Mouse (Mus musculus): ENCODE measurements at regions not wholly inside any gene's neighbourhood (a gene's known extent, or its start where the extent isn't known, plus 50 kb on each side); places are given as distances from the start of the nearest gene placed in this dataset.
"Not testable (repeated sequence)": the region's sequence is repeated elsewhere in the genome, so short reads cannot be mapped to it uniquely, and the experiment has no call there.

DNA sequence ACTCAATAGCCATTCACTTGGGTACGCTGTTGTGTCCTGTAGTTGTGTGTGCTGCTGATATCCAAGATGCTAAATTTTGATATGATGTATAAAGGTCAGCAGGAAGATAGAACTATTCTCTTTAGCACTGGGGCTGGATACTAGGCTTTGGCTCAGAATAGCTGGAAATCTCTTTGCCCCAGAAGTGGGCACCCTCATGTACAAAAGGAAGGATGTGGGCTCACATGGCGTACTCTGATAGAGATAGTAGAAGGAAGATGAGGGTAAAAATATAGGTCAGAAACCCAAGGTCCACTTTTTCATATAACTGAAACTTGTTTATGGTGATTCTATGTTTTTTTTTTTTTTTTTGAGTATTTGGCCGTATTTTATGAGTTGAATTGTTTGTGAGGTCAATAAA is 1001.0 kb downstream of the Car8 start:
- WGBS: 95% methylated on average over 3 of the region's 3 CpGs
- DNase-seq (ENCODE audit: low spot score) (no peak), ATAC-seq (replicated peaks; ENCODE audit: low FRiP score) (no peak)
- H3K4me2 ChIP-seq (ENCODE audit: low read depth, low read length, severe bottlenecking): no peak overlapping the region
- H3K9me3 ChIP-seq (ENCODE audit: control insufficient read depth, low read length): peaks cover 30% of the 10 kb centered on the region
- no peaks in the 10 kb centered on the region for H3K4me1 ChIP-seq (replicated peaks; ENCODE audit: control insufficient read depth, insufficient read depth, low read length)
- H3K36me3 ChIP-seq (ENCODE audit: control insufficient read depth, insufficient read depth, low read length): no peaks in the 10 kb centered on the region
- H3K27me3 ChIP-seq (ENCODE audit: control insufficient read depth, insufficient read depth, low read length): no peaks in the 10 kb centered on the region
- H3K9ac ChIP-seq (ENCODE audit: low read length): no peak overlapping the region
- no peak overlapping the region for H3K27ac ChIP-seq (ENCODE audit: low read depth, low read length)
- H3K4me3 ChIP-seq (ENCODE audit: low read depth, low read length): no peak overlapping the region

DNA sequence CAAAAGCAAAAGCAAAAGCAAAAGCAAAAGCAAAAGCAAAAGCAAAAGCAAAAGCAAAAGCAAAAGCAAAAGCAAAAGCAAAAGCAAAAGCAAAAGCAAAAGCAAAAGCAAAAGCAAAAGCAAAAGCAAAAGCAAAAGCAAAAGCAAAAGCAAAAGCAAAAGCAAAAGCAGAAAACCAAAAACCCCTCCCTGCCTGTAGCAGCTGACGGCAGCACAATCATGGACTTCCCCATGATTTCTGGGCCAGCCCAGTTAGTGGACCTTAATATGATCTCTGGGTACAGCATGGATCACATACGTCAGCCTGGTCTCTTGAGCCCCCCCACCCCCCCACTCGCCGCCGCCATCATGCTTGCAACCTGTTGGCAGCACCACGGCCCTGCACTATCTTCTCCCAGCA is 1004.3 kb downstream of the Car8 start:
- ATAC-seq (replicated peaks; ENCODE audit: low FRiP score); H3K4me1 ChIP-seq (replicated peaks; ENCODE audit: control insufficient read depth, insufficient read depth, low read length); H3K4me3 ChIP-seq (ENCODE audit: low read depth, low read length); H3K36me3 ChIP-seq (ENCODE audit: control insufficient read depth, insufficient read depth, low read length); DNase-seq (ENCODE audit: low spot score); H3K27me3 ChIP-seq (ENCODE audit: control insufficient read depth, insufficient read depth, low read length); H3K9ac ChIP-seq (ENCODE audit: low read length); H3K4me2 ChIP-seq (ENCODE audit: low read depth, low read length, severe bottlenecking); H3K27ac ChIP-seq (ENCODE audit: low read depth, low read length): not testable (repeated sequence)
- WGBS: 93% methylated on average over 6 of the region's 6 CpGs
- peaks cover 30% of the 10 kb centered on the region for H3K9me3 ChIP-seq (ENCODE audit: control insufficient read depth, low read length)

DNA sequence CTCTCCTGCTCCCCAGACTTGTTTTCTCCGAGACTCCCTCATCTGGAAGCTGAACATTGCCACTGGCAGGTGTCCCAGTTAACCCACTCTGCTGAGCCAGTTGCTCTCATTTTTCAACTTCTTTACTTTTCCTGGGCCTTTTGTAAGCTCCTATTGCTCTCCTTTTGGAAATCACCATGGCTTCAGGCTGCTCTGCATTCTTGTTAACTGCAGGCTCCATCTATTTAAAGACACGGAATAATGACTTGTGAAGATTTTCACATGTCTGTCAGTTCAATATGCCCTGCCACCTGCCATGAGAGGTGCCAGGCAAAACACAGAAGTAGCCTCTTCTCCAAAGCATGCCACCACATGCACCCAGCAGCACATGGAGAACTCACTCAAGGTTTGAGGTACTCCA is 1009.9 kb downstream of the Car8 start:
- 87% methylated on average over 2 of the region's 2 CpGs for WGBS
- H3K9me3 ChIP-seq (ENCODE audit: control insufficient read depth, low read length): peaks cover 12% of the 10 kb centered on the region
- no peaks in the 10 kb centered on the region for H3K36me3 ChIP-seq (ENCODE audit: control insufficient read depth, insufficient read depth, low read length)
- DNase-seq (ENCODE audit: low spot score): no peak
- H3K4me2 ChIP-seq (ENCODE audit: low read depth, low read length, severe bottlenecking): no peak overlapping the region
- no peak overlapping the region for H3K9ac ChIP-seq (ENCODE audit: low read length)
- H3K4me1 ChIP-seq (replicated peaks; ENCODE audit: control insufficient read depth, insufficient read depth, low read length): no peaks in the 10 kb centered on the region
- H3K27ac ChIP-seq (ENCODE audit: low read depth, low read length): no peak overlapping the region
- ATAC-seq (replicated peaks; ENCODE audit: low FRiP score): no peak
- H3K27me3 ChIP-seq (ENCODE audit: control insufficient read depth, insufficient read depth, low read length): no peaks in the 10 kb centered on the region
- H3K4me3 ChIP-seq (ENCODE audit: low read depth, low read length): no peak overlapping the region

DNA sequence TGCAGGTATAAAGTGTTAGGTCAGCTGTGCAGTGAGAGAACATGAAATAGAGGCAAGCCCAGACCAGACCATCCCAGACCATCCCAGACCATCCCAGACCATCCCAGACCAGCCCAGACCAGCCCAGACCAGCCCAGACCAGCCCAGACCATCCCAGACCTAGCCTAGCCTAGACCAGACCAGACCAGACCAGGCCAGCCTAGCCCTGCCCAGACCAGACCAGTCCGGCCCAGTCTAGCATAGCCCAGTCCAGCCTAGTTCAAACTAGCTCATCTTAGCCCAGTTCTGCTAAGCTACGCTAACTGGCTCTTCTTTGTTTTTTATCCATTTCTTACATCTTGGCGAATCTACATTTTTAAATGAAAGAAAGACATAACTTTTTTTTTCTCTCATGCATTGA is 1015.9 kb downstream of the Car8 start:
- no peaks in the 10 kb centered on the region for H3K36me3 ChIP-seq (ENCODE audit: control insufficient read depth, insufficient read depth, low read length)
- H3K4me1 ChIP-seq (replicated peaks; ENCODE audit: control insufficient read depth, insufficient read depth, low read length): no peaks in the 10 kb centered on the region
- WGBS: 93% methylated on average over 3 of the region's 3 CpGs
- H3K27me3 ChIP-seq (ENCODE audit: control insufficient read depth, insufficient read depth, low read length): no peaks in the 10 kb centered on the region
- no peaks in the 10 kb centered on the region for H3K9me3 ChIP-seq (ENCODE audit: control insufficient read depth, low read length)
- H3K4me2 ChIP-seq (ENCODE audit: low read depth, low read length, severe bottlenecking): no peak overlapping the region
- H3K4me3 ChIP-seq (ENCODE audit: low read depth, low read length): no peak overlapping the region
- ATAC-seq (replicated peaks; ENCODE audit: low FRiP score) (peak; percentile 49; the same call in 1 of the 2 replicates), DNase-seq (ENCODE audit: low spot score) (no peak)
- no peak overlapping the region for H3K27ac ChIP-seq (ENCODE audit: low read depth, low read length)
- no peak overlapping the region for H3K9ac ChIP-seq (ENCODE audit: low read length)

DNA sequence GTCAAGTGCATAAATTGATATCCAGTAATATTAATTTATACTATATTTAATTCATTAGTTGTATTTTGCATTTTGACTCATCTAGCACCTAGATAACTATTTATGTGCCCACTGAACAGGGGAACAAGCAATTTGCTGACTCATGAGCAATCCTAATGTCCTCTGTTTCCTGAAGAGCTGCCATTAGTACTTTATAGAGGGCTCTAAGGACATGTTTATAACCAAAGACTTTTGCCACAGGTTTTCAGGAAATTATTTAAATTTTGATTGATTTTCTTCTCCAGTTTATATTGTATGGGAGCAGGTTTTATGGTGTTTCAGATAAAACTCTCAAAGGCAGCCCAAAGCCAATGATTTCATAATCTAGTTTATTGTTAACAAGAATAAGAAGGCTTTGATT is 1018.4 kb downstream of the Car8 start:
- H3K27me3 ChIP-seq (ENCODE audit: control insufficient read depth, insufficient read depth, low read length): no peaks in the 10 kb centered on the region
- ATAC-seq (replicated peaks; ENCODE audit: low FRiP score) (no peak), DNase-seq (ENCODE audit: low spot score) (no peak)
- H3K9ac ChIP-seq (ENCODE audit: low read length): no peak overlapping the region
- no peak overlapping the region for H3K4me2 ChIP-seq (ENCODE audit: low read depth, low read length, severe bottlenecking)
- H3K4me1 ChIP-seq (replicated peaks; ENCODE audit: control insufficient read depth, insufficient read depth, low read length): no peaks in the 10 kb centered on the region
- H3K9me3 ChIP-seq (ENCODE audit: control insufficient read depth, low read length): no peaks in the 10 kb centered on the region
- H3K36me3 ChIP-seq (ENCODE audit: control insufficient read depth, insufficient read depth, low read length): no peaks in the 10 kb centered on the region
- H3K27ac ChIP-seq (ENCODE audit: low read depth, low read length): no peak overlapping the region
- H3K4me3 ChIP-seq (ENCODE audit: low read depth, low read length): no peak overlapping the region

DNA sequence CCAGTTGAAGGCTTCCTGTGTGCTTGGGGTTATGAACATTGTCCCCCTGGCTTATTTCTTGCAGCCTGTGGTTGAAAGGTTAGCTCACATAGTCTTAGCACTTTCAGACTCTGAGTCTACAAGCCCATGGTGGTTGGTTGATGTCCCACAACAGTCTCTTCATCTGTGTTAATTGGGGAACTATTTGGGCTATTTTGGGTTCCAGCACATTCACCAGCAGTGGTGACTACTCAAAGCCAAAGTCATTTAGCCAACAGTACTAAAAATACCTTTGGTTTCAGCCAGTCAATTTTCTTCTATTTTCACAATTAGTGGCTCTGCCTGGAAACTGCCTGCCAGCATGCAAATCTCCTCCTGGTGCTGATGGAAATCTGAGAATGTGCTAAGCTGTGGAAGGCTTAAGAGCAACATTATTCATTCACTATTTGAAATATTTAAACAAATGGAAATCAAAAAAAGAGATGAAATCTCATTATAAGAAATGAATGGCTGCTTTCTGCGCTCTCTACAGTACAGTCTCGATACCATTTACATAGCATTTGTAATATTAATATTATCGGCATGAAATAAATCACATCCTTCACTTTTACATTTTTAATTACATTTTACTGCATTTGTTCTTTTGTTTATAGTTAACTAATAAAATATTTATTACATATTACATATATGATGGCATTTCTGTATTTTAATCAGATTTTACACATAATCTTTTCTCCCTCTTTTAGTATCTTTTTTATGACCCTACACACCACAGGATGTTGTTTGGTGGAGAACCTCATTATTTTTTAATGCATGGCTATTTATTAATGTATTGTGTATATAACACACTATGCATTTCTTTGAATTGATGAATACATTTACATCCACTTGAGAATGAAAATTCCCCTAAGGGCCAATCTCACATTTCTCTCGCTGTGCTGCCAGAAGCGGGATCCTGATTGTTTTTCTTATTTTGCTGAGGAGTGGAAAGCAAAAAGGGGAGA is 1023.5 kb downstream of the Car8 start:
- Histone ChIP-seq H3K9ac (ENCODE audit: low read length) (no peak overlapping the region), H3K4me1 (replicated peaks; ENCODE audit: control insufficient read depth, insufficient read depth, low read length) (no peaks in the 10 kb centered on the region), H3K9me3 (ENCODE audit: control insufficient read depth, low read length) (no peaks in the 10 kb centered on the region), H3K4me2 (ENCODE audit: low read depth, low read length, severe bottlenecking) (no peak overlapping the region), H3K27me3 (ENCODE audit: control insufficient read depth, insufficient read depth, low read length) (no peaks in the 10 kb centered on the region), H3K27ac (ENCODE audit: low read depth, low read length) (no peak overlapping the region), H3K4me3 (ENCODE audit: low read depth, low read length) (no peak overlapping the region), H3K36me3 (ENCODE audit: control insufficient read depth, insufficient read depth, low read length) (no peaks in the 10 kb centered on the region)
- ATAC-seq (replicated peaks; ENCODE audit: low FRiP score) (no peak), DNase-seq (ENCODE audit: low spot score) (no peak)
- 87% methylated on average over 5 of the region's 5 CpGs for WGBS

DNA sequence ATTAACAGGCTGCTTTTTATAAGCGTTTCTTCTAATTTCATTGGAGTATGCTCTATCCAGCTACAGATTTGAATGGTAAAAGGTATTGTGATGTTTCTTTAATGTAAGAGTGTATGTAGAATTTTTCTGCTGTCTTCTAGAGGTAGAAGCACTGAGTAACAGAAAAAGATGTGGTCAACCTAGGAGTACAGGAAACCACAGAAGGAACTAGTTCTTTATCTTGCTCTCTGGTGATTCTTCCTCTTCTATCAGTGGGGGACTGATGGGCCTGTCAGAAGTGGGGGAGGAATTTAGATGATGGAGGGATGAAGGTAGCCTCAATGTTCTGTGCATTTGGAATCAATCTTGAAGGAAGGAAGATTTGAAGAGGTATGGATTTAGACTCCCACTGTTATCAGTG is 1031.9 kb downstream of the Car8 start:
- no peak overlapping the region for H3K4me2 ChIP-seq (ENCODE audit: low read depth, low read length, severe bottlenecking)
- no peaks in the 10 kb centered on the region for H3K9me3 ChIP-seq (ENCODE audit: control insufficient read depth, low read length)
- no peak for ATAC-seq (replicated peaks; ENCODE audit: low FRiP score)
- no peak overlapping the region for H3K9ac ChIP-seq (ENCODE audit: low read length)
- 88% methylated on average over 1 of the region's 1 CpGs for WGBS
- H3K4me1 ChIP-seq (replicated peaks; ENCODE audit: control insufficient read depth, insufficient read depth, low read length): no peaks in the 10 kb centered on the region
- no peak overlapping the region for H3K27ac ChIP-seq (ENCODE audit: low read depth, low read length)
- no peaks in the 10 kb centered on the region for H3K27me3 ChIP-seq (ENCODE audit: control insufficient read depth, insufficient read depth, low read length)
- no peak for DNase-seq (ENCODE audit: low spot score)
- H3K4me3 ChIP-seq (ENCODE audit: low read depth, low read length): no peak overlapping the region
- no peaks in the 10 kb centered on the region for H3K36me3 ChIP-seq (ENCODE audit: control insufficient read depth, insufficient read depth, low read length)

DNA sequence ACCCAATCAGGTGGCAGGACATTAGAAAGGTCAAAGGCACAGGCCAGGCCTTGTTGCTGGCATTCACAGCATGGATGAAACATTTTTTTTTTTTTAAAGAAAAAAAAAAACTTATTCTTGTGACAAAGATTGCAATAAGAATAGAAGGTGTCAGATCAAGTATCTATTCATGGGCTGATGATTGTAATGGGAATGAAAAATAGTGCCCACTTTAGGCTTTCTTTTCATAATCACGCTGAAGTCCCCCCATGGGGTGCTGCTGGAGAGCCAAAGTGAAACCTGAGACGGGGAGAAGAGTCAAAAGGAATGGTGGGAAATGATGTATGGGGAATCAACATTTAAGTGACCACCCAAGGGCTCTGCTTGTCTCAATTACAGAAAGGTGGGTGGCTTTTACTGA is 1037.0 kb downstream of the Car8 start:
- no peak overlapping the region for H3K9ac ChIP-seq (ENCODE audit: low read length)
- WGBS: 14% methylated on average over 2 of the region's 2 CpGs
- ATAC-seq (replicated peaks; ENCODE audit: low FRiP score): peak; percentile 33; the same call in 1 of the 2 replicates
- H3K27ac ChIP-seq (ENCODE audit: low read depth, low read length): no peak overlapping the region
- no peaks in the 10 kb centered on the region for H3K27me3 ChIP-seq (ENCODE audit: control insufficient read depth, insufficient read depth, low read length)
- no peak for DNase-seq (ENCODE audit: low spot score)
- H3K4me1 ChIP-seq (replicated peaks; ENCODE audit: control insufficient read depth, insufficient read depth, low read length): no peaks in the 10 kb centered on the region
- no peak overlapping the region for H3K4me3 ChIP-seq (ENCODE audit: low read depth, low read length)
- H3K36me3 ChIP-seq (ENCODE audit: control insufficient read depth, insufficient read depth, low read length): no peaks in the 10 kb centered on the region
- no peaks in the 10 kb centered on the region for H3K9me3 ChIP-seq (ENCODE audit: control insufficient read depth, low read length)
- no peak overlapping the region for H3K4me2 ChIP-seq (ENCODE audit: low read depth, low read length, severe bottlenecking)

DNA sequence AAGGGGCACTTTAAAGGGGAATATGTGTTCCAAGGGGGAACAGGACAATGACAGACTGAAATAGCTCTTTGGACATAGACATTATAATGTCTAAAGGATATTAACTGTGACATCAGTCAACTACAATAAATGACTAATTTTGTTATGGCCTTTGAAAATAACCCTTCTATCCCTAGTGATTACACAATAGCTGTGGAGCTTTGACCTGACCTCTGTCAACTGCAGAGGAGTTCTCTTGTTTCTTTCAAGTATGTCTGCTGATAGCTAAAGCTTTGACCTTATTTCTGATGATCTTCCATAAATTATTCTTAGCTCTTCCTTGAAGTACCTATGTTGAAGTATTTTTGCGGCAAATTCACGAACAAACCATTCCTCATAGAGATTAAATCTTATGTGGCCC is 1038.9 kb downstream of the Car8 start:
- no peak overlapping the region for H3K4me3 ChIP-seq (ENCODE audit: low read depth, low read length)
- WGBS: 89% methylated on average over 2 of the region's 2 CpGs
- ATAC-seq (replicated peaks; ENCODE audit: low FRiP score) (no peak), DNase-seq (ENCODE audit: low spot score) (no peak)
- H3K4me1 ChIP-seq (replicated peaks; ENCODE audit: control insufficient read depth, insufficient read depth, low read length): no peaks in the 10 kb centered on the region
- no peak overlapping the region for H3K27ac ChIP-seq (ENCODE audit: low read depth, low read length)
- no peak overlapping the region for H3K4me2 ChIP-seq (ENCODE audit: low read depth, low read length, severe bottlenecking)
- H3K27me3 ChIP-seq (ENCODE audit: control insufficient read depth, insufficient read depth, low read length): no peaks in the 10 kb centered on the region
- no peak overlapping the region for H3K9ac ChIP-seq (ENCODE audit: low read length)
- H3K36me3 ChIP-seq (ENCODE audit: control insufficient read depth, insufficient read depth, low read length): no peaks in the 10 kb centered on the region
- no peaks in the 10 kb centered on the region for H3K9me3 ChIP-seq (ENCODE audit: control insufficient read depth, low read length)

Measured in forebrain, embryonic 11.5 days (tissue).